Mouse (Mus musculus) embryonic fibroblast, embryonic 13.5 days (primary cell): ENCODE data around the gene Dcaf12l2. TPM values are rescaled to one million over a fixed set of nuclear protein-coding genes. Genes with fewer than 3 reads are reported as not detected.

Source experiments
- H3K27ac ChIP-seq: 2 replicates; pipeline ENCODE4 v1.5.1; 2012; ENCODE audit warnings: low read length, control low read depth, inconsistent platforms; ENCODE audit not compliant: insufficient read depth
- H3K4me1 ChIP-seq: 2 replicates; pipeline ENCODE4 v1.6.1; 2011; ENCODE audit warnings: low read length; ENCODE audit not compliant: control insufficient read depth, insufficient read depth
- H3K4me3 ChIP-seq: 2 replicates; pipeline ENCODE4 v1.5.1; 2011; ENCODE audit warnings: mild to moderate bottlenecking, control low read depth, low read length; ENCODE audit not compliant: insufficient read depth
- CTCF ChIP-seq: IDR thresholded peaks from 2 replicates; pipeline ENCODE4 v1.5.1; 2011; ENCODE audit warnings: mild to moderate bottlenecking, control low read depth, low read length, moderate library complexity, borderline replicate concordance; ENCODE audit not compliant: insufficient read depth
- POLR2A ChIP-seq: IDR thresholded peaks from 2 replicates; pipeline ENCODE4 v1.6.1; 2011; ENCODE audit warnings: low read depth, mild to moderate bottlenecking, control low read depth, low read length, moderate library complexity
- polyA plus RNA-seq: library from polyadenylated mRNA; stranded (reverse); fragments of >200 nt; gene quantifications from 2 replicates; pipeline ENCODE4 v1.2.4, GENCODE M21; 2011; ENCODE audit warnings: low read depth; ENCODE audit not compliant: missing spikeins, insufficient read length

Gene Dcaf12l2
- polyA plus RNA-seq: 0.42 TPM in 1 of 2 replicates, not detected in the other

DNA sequence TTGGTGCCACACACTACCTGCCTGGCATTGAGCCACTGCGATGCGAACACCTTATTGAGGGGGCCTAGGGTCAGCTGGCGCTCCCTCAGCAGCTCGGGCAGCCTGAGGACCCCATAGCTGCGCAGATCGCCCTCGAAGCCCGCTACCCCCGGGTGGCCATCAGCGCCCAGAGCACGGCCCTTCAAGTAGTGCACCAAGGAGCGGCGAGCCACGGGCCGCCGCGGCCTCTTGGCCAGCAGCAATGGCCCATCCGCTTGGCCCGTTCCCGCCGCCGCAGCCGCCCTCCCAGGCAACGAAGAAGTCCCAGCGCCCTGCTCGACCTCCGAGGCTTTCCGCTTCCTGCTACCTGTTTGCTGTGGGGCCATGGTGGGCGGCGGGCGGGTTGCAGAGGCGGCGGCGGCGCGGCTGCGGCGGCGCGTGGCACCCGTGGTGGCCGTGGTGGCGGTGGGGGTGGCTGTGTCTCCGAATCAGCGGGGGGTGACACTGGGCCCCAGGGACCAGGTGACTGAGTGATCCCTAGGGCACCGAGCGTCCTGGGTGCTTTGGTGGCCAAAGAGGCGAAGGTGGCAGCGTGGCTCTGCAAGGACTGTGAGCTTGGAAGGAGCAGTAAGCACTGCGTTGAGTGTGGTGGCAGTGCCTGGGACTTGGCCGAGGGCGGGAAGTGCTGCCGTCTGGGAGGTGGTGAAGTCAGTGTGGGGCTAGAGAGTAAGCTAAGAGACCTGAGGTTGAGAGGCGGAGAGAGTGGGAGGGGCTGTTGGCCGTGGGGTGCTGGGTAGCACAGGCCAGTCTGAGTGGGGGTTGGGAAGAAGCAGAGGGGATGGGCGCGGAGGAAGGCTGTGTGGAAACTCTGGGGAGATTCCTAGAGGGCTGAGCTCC is at the start of gene Dcaf12l2:
TSS of gene Dcaf12l2 (minus strand) at position 697 of the 876 bp plus-strand sequence.
- Histone ChIP-seq H3K27ac (no peak within 1 kb of the TSS), H3K4me3 (peak within 1 kb of the TSS; percentile 20), H3K4me1 (no peaks in the 10 kb centered on the region)
- TF ChIP-seq POLR2A: no peak
- no peak for TF ChIP-seq CTCF

DNA sequence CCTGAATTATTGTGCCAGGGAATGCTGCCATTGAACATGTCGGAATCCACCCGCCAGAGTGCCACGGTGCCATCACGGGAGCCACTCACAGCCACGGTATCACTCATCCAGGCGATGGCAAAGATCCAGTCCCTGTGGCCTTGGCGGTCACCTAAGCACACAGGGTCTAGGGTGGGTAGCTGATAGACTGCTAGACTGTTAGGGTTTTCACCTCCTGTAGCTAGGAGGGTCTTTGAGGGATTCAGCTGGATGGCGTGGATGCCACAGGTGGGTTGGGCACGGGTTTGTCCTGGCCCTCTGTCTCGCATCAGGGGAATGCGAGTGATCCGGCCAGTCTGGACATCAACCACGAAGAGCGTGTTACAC is 879 bp downstream of the Dcaf12l2 start:
- Histone ChIP-seq H3K27ac (no peak overlapping the region), H3K4me1 (no peaks in the 10 kb centered on the region), H3K4me3 (peak overlapping the region; percentile 20; the same call in 1 of the 2 replicates)
- TF ChIP-seq POLR2A (no peak), CTCF (no peak)
